Mouse (Mus musculus): ENCODE data around the gene Hoxa4.

DNA sequence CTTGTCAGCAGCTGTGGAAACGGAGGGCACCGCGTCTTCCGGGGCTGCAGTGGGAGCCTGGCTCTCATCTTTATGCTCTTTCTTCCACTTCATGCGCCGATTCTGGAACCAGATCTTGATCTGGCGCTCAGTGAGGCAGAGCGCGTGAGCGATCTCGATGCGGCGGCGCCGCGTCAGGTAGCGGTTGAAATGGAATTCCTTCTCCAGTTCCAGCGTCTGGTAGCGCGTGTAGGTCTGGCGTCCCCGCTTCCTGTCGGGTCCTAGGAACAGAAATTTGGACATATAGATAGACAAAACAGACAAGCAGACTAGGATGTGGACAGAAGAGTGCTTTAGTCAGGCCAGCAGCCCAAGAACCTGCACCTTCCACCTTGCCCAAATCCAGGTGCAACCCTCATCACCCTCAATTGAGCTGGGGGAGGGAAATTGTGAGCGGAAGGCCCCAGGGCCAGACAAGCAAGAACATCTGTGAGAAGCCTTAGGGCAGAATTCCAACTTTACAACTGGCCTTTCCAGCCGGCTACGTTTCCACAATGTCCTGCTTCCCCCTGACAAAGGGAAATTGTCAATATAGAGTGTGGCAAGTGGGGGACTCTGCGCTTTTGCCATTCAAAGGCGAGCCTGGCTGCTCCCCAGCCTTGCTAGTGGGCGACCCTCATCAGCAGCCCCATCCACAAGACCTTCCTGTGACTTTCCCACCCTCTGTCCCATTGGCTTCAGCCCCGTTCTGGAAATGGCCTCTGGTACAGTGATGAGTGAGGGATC lies 24.4 kb upstream of the Hoxa4 start:
- TF ChIP-seq SMC3 (IDR thresholded peaks at IDR 0.05; ENCODE audit: low read depth, low read length) (no peak), CTCF (conservative IDR thresholded peaks at IDR 0.05 in 1 of 2, IDR thresholded peaks at IDR 0.05 in 1 of 2; ENCODE audit: low read depth in 2 of 2, low read length in 2 of 2) (no peak), NRF1 (IDR thresholded peaks at IDR 0.05; ENCODE audit: low read depth, low read length) (no peak), SIN3A (IDR thresholded peaks at IDR 0.05; ENCODE audit: low read length) (no peak), USF1 (IDR thresholded peaks at IDR 0.05; ENCODE audit: low read depth, low read length) (no peak), NELFE (IDR thresholded peaks at IDR 0.05; ENCODE audit: low read depth, low read length) (no peak), JUN (IDR thresholded peaks at IDR 0.05; ENCODE audit: insufficient read depth, low read depth, low read length) (no peak)

All from CH12.LX (cell line).